Mouse (Mus musculus) regulatory T cell (primary cell): ENCODE data around the gene Gid4.

ENCODE experiments used
- in situ Hi-C: fragments of 300-600 bp; cut with MboI, MseI; formaldehyde crosslinking; loops from one replicate; pipeline ENCODE4 v1.15.1; 2025; ENCODE audit warnings: high pct_unique_total_duplicates

Gid4 gene

GRCm38 (mm10) chr11:60416963-60417716 lies at the start of gene Gid4:
TSS of gene Gid4 (plus strand) at chr11:60417145.
- in situ Hi-C loops: no loop called here

DNA sequence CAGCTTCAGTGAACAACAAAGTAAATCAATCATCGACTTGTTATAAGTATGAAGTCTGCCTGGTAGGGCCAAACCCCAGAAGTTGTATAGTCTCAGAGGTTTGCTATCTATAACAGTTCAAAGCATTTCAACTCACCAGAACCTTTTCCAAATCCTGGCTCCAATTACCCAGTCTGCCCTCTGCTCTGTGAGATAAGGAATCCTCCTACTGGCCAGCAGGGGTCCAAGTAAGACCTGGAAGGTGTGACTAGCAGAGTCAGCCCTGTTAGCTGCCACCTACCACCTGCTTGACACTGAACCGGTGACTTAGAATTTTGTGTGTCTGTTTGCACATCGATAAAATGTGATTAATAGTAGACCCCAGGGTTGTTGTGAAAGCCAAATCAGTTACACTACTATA lies 49.7 kb upstream of the Gid4 start:
- in situ Hi-C loops: no loop called here

- in situ Hi-C loops: no loop called here
These were observed 48.0 kb upstream of the Gid4 start for GRCm38 (mm10) chr11:60368909-60369308.

DNA sequence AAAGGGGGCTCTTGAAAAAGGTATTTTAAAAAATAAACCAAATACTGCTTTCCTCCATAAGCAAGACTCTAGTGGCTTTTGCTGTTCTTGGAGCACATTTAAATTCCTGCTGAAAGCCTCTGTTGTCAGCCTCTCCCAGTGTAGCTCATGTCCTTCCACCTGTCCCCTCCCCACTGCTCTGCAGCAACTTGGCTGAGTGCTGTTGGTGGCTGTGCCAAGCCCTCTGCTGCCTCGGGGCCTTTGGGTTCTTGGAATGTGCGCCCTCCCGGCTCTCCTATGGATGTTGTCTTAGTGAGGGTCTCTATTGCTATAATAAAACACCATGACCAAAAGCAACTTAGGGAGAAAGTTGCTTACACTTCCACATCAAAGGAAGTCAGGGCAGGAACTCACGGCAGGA lies 47.5 kb upstream of the Gid4 start:
- in situ Hi-C loops: no loop called here

GRCm38 (mm10) chr11:60370431-60370830 lies 46.5 kb upstream of the Gid4 start:
- in situ Hi-C loops: no loop called here

DNA sequence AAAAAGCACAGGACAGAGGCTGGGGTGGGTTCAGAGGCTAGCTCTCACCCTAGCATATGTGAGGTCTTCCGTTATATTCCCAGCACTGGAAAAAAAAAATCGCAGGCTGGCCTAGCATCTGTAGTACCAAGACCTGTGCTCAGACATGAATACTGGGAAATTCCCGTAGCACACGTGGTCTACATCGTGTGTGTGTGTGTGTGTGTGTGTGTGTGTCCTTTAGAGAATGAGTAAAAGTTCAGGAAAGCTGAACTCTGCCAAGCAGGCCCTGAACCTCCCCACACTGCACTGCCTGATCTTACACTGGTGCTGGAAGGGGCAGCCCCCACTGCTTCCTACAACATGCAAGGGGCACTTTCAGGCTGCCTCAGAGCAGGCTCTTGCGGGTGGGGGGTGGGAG lies 42.5 kb upstream of the Gid4 start:
- in situ Hi-C loops: no loop called here

DNA sequence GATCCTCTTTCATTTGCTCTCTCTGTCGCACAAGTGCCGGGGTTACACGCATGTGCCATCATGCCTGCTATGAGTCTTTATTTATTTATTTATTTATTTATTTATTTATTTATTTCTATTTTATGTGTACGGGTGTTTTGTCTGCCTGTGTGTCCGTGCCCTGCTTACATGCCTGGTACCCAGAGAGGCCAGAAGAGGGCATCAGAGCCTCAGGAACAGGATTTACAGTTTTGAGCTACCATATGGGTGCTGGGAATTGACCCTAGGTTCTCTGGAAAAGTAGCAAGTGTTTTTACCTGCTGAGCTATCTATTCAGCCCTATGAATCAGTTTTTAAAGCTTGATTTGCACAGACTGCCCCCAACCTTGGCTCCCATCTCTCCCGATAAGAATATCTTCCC lies 33.4 kb upstream of the Gid4 start:
- in situ Hi-C loops: no loop called here

GRCm38 (mm10) chr11:60384762-60385421 lies 32.1 kb upstream of the Gid4 start:
- in situ Hi-C loops: no loop called here

DNA sequence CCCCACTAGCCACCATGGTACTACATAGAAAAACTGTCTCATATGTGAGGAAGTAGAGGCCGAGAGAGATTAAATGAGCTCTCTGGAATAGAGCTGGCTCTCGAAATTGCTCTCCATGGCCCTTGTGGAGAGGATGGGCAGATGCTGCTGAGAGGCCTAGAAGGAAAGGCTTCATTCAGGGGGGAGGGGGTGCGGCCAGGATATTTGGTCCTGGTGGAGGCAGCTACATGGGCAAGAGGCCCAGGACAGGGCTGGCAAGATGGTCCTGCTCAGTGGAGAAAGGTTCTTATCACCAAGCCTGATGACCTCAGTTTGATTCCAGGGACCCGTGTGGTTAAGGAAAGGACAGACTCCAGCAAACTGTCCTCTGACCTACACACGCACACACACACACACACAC lies 31.0 kb upstream of the Gid4 start:
- in situ Hi-C loops: no loop called here

DNA sequence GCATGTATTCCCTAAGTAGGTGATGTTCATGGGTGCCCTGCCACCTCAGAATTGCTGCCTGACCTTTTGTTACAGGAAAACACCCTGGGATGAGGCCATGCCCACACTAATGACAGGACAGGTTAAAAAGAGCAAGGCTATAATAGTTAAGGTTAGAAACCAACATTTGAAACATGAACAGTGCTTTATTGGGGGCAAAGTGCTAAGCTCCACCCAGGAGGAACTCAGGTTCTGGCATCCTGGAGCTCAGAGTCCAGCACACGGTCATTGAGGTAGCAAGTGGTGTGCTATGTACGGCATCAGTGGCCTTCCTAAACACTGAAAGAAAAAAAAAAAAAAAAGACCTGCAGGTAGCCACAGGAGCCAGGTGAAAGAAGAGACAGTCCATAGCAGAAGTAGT lies 29.0 kb upstream of the Gid4 start:
- in situ Hi-C loops: no loop called here

- in situ Hi-C loops: no loop called here
These were observed 25.6 kb upstream of the Gid4 start for GRCm38 (mm10) chr11:60391346-60391745.

DNA sequence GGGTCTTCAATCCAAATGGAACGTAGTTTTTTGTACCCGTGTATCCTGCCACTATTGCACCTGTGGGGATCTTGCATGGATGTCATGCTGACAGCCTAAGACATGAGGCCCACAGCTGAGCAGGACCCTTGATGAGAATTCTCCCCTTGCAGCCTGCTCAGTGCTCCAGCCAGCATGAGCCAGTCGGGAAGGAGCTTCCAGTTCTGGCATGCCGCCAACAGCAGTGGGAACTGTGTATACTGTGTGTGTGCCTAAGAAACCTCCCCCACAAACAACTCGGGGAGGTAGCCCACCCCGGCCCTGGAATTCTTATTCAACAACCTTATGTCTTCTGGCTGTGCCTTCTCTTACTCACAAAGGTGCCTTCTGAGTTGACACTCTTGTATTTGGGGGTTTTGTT lies 20.4 kb upstream of the Gid4 start:
- in situ Hi-C loops: no loop called here

GRCm38 (mm10) chr11:60397172-60397571 lies 19.8 kb upstream of the Gid4 start:
- in situ Hi-C loops: no loop called here

GRCm38 (mm10) chr11:60406606-60407005 lies 10.3 kb upstream of the Gid4 start:
- in situ Hi-C loops: no loop called here

DNA sequence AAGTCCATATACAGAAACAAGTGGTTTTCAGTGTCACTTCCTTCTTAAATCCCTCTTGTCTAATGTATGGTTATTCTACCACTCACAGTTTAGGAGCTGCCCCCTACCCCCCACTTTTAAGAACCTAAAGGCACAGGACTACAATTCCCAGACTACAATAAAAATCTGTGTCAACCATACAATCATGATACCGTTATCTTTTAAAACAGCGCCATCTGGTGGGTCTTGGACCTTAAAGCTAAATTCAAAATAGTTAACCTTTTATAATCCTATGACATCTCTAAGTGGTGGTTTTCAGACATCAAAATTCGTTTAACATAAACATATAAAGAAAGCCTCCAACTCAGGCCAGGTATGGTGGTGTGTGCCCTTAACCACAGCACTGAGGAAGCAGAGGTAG lies 4.8 kb upstream of the Gid4 start:
- in situ Hi-C loops: no loop called here

GRCm38 (mm10) chr11:60412921-60413320 lies 4.0 kb upstream of the Gid4 start:
- in situ Hi-C loops: no loop called here

- in situ Hi-C loops: no loop called here
These were observed 369 bp upstream of the Gid4 start for GRCm38 (mm10) chr11:60416590-60416962.

DNA sequence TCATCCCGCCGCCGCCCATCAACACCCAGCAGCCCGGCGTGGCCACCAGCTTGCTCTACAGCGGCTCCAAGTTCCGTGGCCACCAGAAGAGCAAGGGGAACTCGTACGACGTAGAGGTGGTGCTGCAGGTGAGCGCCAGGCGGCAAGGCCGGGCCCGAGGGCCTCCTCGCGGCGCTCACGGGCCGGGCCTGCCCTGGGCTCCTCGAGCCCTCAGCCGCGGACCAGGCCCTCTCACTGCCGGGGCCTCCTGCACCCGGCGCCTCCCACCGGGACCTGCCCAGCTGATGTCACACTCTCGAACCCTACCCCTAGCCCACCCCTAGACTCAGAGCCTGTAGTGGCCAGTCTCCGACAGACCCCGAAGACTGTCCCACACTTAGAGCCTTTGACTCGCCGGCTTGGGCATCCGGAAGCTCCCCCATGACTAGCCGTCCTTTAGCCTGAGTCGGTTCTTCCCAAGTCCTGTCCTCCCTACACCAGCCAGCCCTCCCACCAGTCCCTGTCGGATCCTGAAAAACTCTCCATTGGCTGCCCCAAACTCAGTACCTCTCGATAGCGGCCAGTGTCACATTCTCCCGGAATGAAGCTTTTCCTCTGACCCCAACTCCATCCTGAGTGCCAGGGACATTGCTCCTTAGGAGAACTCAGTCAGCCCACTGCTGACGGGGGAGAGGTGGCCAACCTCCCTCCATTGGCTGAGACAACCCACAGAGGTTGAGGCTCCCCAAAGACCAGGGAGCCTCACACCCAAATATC lies 950 bp downstream of the Gid4 start, which contains the start of gene Atpaf2:
Gene Atpaf2 (minus strand): TSS at position 741 of the 756 bp plus-strand sequence.
- in situ Hi-C loops: no loop called here

DNA sequence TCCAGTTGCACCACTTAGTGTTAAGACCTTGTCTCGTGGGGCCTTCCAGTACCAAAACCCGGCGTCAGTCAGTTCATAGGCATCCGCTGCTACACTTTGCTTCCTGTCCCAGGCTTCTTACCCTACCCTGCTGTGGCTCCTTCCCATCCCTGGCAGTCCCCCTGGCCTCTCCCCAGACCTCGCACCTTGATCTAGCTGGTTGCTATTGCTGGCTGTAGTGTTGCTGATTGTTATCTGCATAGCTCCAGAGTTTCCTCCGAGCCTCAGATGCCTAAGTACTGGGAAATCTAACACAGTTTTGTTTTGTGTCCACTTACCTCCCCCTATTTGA lies 1.5 kb downstream of the Gid4 start:
- in situ Hi-C loops: no loop called here

DNA sequence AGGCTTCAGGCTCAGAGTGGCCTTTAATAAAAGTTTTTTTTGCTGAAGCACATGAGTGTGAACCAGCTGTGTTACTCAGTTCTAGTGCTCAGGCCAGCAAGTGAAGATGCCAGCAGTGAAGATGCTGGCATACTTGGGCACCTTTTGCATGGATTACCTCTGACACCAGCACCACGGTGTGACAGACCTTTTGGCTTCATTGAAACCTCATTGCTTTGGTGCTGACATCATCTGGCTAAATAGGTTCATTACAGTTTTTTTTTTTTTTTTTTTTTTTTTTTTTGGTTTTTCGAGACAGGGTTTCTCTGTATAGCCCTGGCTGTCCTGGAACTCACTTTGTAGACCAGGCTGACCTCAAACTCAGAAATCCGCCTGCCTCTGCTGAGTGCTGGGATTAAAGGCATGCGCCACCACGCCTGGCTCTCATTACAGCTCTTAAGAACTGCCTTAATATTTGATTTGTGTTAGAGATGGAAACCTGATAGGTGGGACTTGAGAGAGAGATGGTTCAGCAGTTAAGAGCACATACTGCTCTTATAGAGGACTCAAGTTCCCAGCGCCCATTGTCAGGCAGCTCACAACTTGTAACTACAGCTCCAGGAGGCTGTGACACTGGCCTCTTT lies 5.2 kb downstream of the Gid4 start:
- in situ Hi-C loops: no loop called here

GRCm38 (mm10) chr11:60423006-60423405 lies 6.1 kb downstream of the Gid4 start:
- in situ Hi-C loops: no loop called here

GRCm38 (mm10) chr11:60426417-60426816 lies 9.5 kb downstream of the Gid4 start:
- in situ Hi-C loops: no loop called here
